Mouse (Mus musculus) 3134 (cell line): ENCODE data around the gene Tdgf1.

Experiments used
- DNase-seq: peaks from one replicate; pipeline ENCODE4 v3.0.0-alpha.2; 2011; ENCODE audit warnings: low spot score; ENCODE audit not compliant: insufficient read length; ENCODE audit errors: extremely low read depth

The Tdgf1 gene

GRCm38 (mm10) chr9:110916786-110917185 is 29.2 kb downstream of the Tdgf1 start, which contains the start of gene Fam240a:
TSS of gene Fam240a (minus strand) at chr9:110916861.
- no peak for DNase-seq

GRCm38 (mm10) chr9:110915466-110915865 is 30.5 kb downstream of the Tdgf1 start:
- no peak for DNase-seq

DNA sequence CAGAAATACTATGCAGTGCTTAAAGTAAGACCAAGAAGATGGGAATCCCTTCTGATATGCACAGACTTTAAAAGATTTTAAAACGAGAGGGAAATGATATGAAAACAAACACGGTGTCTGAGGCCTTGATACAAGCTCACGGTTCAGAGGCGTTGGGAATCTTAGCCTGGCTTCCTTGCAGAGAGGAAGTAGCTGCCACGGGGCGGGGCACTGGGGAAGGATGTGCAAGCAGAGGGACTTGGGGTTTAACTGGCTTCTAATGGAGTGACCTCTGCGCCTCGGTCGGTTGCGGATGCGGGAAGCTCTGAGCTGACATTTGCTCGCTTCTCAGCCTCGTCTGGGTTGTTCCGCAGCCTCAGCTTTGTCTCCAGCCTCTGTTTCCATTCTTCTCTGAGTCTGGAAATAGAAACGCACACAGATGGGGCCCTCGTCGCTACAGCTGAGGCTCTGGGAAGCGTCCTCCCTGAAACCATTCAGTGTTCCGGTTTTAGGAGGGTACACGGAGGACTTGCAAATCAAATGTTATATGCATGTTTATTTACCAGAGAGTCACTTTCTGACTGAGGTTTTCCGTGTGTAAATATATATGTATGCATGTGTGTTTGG is 31.2 kb downstream of the Tdgf1 start:
- DNase-seq = no peak

DNA sequence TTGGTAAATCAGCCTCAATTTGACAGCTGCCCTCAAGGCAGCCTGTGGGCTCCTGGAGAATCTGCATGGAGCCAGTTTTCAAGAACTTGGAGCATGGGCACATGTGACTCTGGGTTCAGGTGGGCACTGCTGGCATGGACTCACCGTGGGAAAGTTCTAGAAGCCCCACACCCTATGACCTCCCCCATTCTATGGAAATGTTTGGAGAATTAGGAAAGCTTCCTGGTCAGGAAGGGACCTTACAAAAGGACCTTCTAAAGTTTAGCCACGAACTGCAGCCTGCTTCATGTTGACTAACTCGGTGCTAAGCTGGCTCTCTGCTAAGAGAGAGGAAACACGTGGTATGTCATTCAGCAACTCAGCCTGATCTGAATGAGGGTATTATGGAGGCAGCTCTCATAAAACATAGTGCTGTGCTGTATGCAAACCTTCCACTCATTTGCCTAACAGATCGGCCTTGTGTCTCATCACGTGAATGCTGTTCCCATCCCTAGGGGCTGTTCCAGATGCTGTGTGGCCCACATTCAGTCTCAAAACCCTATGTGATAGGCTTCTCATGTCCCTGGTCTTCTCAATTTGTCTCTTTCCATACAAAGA is 36.5 kb downstream of the Tdgf1 start:
- no peak for DNase-seq

DNA sequence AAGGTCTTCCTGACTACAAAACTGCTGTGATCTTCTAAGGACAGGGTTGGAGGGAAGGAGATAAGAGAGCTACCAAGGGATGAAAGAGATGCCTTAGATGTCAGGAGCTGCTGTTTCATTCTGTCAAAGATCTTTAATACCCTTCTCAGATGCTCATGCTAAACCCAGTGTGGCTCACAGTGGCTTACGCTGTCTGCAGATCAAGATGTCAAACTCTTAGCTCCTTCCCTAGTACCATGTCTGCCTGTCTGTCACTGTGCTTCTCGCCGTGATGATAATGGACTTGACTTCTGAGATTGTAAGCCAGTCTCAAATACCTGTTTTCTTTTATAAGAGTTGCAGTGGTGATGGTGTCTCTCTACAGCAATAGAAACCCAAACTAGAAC is 37.3 kb downstream of the Tdgf1 start:
- DNase-seq = no peak

- no peak for DNase-seq
Observed at GRCm38 (mm10) chr9:110907838-110908630, 37.9 kb downstream of the Tdgf1 start.

DNA sequence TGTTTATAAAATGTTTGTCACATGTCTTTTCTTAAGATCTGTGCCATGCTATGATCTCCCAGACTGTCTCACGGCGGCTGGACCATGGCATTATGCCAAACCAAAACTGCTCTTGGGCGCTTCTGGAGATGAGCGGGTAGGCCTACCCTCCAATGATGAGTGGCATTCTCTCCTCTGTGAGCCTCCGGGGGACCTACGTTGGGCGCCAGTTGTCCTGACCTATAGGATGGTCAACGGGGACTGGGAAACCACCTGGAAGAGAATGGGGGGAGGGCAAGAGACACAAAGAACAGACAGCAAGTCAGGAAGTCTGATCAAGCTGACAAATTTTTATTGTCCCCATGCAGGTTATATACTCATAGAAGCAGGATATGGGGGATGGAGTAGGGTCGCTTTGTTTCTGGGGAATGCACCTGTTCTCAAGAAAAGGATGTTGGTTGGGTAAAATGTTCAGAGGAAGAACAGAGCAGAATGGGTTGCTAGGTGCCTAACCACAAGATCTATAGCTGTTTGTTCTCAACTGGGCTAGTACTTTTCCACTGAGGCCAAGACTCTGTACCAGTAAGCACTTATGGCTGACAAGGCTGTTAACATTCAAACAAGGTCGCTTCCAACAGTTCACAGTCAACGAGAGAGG is 38.6 kb downstream of the Tdgf1 start:
- no peak for DNase-seq

GRCm38 (mm10) chr9:110902271-110902670 is 43.7 kb downstream of the Tdgf1 start:
- DNase-seq = no peak

GRCm38 (mm10) chr9:110901204-110901603 is 44.8 kb downstream of the Tdgf1 start:
- no peak for DNase-seq

DNA sequence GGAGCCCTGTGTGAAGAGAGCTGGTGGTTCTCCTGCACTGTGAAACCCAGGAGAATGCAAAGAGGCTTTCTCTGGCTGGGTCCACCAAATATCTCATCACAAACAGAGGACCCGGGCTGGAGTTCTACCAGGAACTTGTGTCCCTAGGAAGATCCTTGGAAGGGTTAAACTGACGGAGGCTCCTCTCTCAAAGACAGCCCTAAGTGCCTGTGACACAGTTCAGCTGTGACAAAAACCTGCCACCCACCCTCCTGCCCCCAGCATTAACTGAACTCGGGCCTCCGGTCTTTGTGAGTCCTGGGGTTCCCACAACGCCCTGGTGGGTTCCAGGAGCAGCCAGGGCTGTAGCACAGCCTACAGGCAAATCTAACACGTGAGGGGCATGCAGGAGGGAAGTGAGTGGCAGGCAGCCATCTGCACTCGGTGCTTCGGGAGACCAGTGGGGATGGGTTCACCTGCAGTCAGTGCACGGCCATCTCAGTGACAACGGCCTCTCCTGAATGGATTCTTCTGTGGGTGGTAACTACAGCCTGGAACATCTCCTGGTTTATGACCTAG is 46.4 kb downstream of the Tdgf1 start:
- no peak for DNase-seq

DNA sequence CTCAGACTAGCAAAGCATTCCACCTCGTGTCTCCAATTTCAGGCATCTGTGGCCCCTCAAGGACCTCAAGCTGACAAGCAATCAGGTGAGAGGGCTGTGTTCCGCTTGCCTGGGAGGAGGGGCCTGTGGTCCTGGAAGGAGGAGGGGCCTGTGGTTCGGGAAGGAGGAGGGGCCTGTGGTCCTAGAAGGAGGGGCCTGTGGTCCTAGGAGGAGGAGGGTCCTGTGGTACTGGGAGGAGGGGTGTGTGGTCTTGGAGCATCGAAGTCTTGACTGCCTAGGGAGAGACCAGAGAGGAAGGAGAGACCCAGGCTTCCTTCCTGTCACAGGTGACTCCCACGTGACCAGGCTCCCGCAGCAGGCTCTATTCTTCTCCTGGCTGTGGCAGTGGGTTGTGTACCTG is 49.4 kb downstream of the Tdgf1 start:
- DNase-seq = no peak

DNA sequence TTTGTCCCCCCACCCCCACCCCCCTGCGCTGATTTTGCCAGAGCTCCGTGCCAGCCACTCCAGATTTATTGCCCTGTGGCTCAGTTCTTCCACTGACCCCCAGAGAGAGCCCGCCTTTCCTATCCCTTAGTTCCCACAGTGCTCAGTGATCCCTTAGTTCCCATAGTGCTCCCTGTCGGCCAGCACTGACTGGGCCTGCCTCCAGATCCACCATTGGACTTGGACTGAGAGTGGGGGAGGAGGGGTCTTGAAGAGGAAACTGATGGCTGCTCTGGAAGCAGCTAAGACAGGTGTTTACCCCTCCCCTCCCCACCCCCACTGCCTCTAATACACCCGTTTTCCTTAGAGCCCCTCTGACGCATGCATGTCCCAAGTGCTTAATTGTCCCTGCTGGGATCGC is 50.0 kb downstream of the Tdgf1 start:
- no peak for DNase-seq

- no peak for DNase-seq
Observed at GRCm38 (mm10) chr9:110895507-110895906, 50.5 kb downstream of the Tdgf1 start.

DNA sequence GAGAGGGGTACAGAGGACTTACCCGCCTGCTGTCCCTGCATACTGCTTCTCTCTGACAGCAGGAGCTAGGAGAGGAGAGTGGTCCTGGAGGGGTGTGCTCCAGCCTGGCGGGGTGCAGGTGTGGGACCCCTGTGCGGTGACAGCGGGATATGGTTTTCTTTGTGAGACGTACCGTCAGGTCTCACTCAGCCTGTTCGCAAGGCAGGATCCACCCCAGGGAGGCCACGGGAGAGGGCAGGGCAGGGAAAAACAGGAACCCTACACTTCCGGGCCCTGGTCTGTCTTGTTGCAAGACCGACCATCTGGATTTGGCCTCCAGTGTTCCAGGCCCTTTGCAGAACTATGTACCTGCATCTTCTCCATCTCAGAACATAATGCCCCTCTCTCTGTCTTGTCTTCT is 52.5 kb downstream of the Tdgf1 start:
- no peak for DNase-seq

GRCm38 (mm10) chr9:110892552-110892951 is 53.4 kb downstream of the Tdgf1 start:
- no peak for DNase-seq

GRCm38 (mm10) chr9:110891077-110891828 is 54.7 kb downstream of the Tdgf1 start:
- DNase-seq = no peak

GRCm38 (mm10) chr9:110890026-110890783 is 55.8 kb downstream of the Tdgf1 start:
- no peak for DNase-seq
